Mouse (Mus musculus) embryonic facial prominence, embryonic 10.5 days (tissue): Measurements from ENCODE around the gene Laptm4a. TPM values are rescaled to one million over a fixed set of nuclear protein-coding genes. Genes with fewer than 3 reads are reported as not detected.

Experiments used
- polyA plus RNA-seq: library from polyadenylated mRNA; unstranded; fragments of >200 nt; fragmentation: Nextera tagmentation; extraction: Ambion mirVana; gene quantifications from 2 replicates; pipeline ENCODE4 v1.2.1, GENCODE M21; 2016

Gene Laptm4a
- polyA plus RNA-seq, 1 experiment from 2014 or later, result 196 TPM

Other genes with a start within 250 kb of the Laptm4a start
- gene Pum2, start 247.5 kb upstream of the Laptm4a start, polyA plus RNA-seq, result 63.9 and 68.4 TPM in 2 replicates
- gene Sdc1, start 150.3 kb upstream of the Laptm4a start, polyA plus RNA-seq, result 157 and 158 TPM in 2 replicates
- 3.0 and 3.3 TPM in 2 replicates for gene Matn3, start 26.3 kb downstream of the Laptm4a start, polyA plus RNA-seq
- gene Wdr35, start 52.2 kb downstream of the Laptm4a start, polyA plus RNA-seq, result 21.3 and 21.4 TPM in 2 replicates
- gene Ttc32, start 108.3 kb downstream of the Laptm4a start, polyA plus RNA-seq, result 17.6 and 19.3 TPM in 2 replicates